Mouse (Mus musculus) MN1 (cell line): ENCODE data around the gene Thop1.
"Not testable (repeated sequence)": the region's sequence is repeated elsewhere in the genome, so short reads cannot be mapped to it uniquely, and the experiment has no call there.

Source experiments
- DNase-seq: peaks from one replicate; pipeline ENCODE4 v3.0.0-alpha.2; 2016; ENCODE audit warnings: low spot score

Gene Thop1

GRCm38 (mm10) chr10:81057406-81058130 is 12.3 kb upstream of the Thop1 start:
- DNase-seq: no peak

DNA sequence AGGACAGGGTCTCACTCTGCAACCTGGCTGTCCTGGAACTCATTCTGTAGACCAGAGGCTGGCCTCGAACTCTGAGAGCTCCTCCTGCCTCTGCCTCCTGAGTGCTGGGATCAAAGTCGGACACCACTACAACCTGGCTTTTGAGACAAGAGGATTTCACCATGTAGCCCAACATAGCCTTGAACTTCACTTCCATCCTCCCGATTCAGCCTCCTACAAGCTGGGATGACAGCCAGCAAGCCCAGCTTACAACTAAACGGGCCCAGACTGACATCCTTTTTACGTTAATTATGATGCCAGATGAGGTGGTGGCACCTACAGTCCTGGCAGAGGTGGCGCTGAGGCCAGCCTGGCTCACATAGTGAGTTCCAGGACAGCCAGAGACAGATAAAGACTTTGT is 10.9 kb upstream of the Thop1 start:
- DNase-seq: no peak

- DNase-seq: peak; percentile 100
These were observed 10.0 kb upstream of the Thop1 start, which contains the start of gene Sgta for GRCm38 (mm10) chr10:81059603-81060543. TSS of gene Sgta (minus strand) at chr10:81060181.

DNA sequence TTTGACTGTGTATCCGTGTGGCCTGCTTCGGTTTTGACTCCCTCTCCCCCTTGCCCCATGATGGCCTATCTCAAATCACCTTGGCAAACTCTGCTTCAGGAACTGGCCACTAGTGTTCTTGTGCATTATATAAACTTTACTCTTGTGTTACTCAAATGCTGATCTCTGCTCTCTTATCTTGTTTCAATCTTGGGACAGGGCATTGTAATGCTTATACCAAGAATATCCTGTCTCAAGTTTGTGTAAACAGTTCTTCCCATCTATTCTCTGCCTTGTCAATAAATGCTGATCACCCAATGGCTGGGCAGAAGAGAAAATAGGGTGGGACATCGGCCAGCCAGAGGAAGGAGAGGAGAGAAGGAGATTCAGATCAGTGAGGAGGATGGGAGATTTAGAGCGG is 7.1 kb upstream of the Thop1 start:
- no peak for DNase-seq

GRCm38 (mm10) chr10:81064519-81064918 is 5.3 kb upstream of the Thop1 start:
- not testable (repeated sequence) for DNase-seq

- no peak for DNase-seq
These were observed 1.1 kb upstream of the Thop1 start for GRCm38 (mm10) chr10:81068706-81069105.

DNA sequence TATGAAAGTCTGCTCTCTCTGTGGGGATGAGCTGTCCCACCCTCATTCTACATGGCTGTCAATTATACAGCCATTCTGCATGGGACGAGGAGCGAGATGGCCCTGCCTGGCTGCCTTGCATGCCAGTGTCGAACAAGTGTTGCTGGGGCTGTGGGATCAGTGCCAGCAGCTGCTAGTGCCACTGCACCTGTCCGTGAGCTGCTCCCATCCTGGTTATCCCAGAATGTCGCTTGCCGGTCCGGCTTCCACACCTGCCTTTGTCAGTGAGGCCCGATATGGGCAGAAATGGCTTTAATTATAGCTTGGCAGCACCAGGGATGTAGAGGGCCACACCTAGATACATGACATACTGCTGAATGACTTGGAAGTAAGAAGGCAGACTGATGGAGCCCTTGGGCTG is 2.5 kb downstream of the Thop1 start:
- DNase-seq: no peak

- no peak for DNase-seq
These were observed 3.6 kb downstream of the Thop1 start for GRCm38 (mm10) chr10:81073464-81073863.

DNA sequence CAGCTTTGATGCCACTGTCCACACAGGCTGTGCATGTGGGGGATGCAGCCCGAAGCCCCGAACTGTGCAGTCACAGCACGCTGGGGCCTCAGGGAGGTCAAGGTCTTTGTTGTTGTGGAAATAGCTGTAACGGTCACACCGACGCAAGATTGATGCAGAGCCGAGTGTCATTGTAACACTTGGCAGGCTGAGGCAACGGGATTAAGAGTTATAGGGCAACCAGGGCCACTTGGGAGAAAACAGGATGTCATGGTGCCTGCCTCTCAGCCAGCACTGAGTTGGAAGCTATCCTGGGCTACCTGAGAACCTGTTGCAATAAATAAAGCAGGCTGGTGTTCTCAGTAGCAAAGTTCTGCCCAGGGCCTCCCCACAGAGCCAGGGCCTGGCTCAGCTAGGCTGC is 5.9 kb downstream of the Thop1 start:
- DNase-seq: no peak

- no peak for DNase-seq
These were observed 6.5 kb downstream of the Thop1 start for GRCm38 (mm10) chr10:81076356-81076755.

GRCm38 (mm10) chr10:81077916-81078315 is 8.1 kb downstream of the Thop1 start:
- DNase-seq: no peak

DNA sequence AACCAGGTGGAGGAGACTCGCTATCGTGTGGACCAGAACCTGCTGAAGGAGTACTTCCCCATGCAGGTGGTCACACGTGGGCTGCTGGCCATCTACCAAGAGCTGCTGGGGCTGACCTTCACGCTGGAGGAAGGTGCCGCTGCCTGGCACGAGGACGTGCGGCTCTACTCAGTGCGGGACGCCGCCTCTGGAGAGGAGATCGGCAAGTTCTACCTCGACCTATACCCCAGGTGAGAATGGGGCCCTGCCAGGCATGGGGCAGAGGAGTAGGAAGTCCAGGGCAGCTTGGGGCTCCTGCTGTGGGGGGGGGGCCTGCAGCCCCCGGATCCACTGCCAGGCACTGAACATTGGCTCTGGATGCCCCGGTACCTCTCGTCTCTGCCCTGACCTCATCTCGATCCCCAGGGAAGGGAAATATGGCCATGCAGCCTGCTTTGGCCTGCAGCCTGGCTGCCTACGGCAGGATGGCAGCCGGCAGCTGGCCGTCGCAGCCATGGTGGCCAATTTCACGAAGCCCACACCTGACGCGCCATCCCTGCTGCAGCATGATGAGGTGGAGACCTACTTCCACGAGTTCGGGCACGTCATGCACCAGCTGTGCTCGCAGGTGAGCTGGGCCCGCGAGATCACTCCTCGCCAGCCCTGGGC is 10.3 kb downstream of the Thop1 start:
- no peak for DNase-seq

GRCm38 (mm10) chr10:81082168-81082960 is 12.5 kb downstream of the Thop1 start:
- peak; percentile 76 for DNase-seq

GRCm38 (mm10) chr10:81087021-81087420 is 17.2 kb downstream of the Thop1 start:
- DNase-seq: peak; percentile 44

- DNase-seq: peak; percentile 72
These were observed 19.4 kb downstream of the Thop1 start for GRCm38 (mm10) chr10:81089216-81089615.

DNA sequence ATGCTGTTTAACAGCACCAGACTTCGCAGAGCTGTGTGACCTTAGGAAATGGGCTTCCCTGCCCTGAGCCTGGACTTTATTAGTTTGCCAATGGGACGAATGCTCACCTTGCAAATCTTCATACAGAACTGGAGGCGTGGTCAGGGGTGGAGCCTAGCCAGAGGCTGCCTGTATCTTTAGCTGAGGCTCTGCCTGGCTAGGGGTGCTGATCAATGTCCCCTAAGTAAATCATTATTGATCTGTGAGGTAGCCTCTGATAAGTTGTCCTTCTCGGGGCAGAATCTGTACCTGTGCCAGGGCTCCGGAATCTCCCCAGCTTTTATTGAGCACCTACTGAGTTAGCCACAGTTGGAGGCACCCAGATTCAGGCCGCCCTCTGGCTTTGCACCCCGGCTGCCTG is 20.8 kb downstream of the Thop1 start:
- no peak for DNase-seq

GRCm38 (mm10) chr10:81092465-81093250 is 22.8 kb downstream of the Thop1 start:
- DNase-seq: no peak

GRCm38 (mm10) chr10:81094931-81095678 is 25.3 kb downstream of the Thop1 start:
- DNase-seq: no peak

DNA sequence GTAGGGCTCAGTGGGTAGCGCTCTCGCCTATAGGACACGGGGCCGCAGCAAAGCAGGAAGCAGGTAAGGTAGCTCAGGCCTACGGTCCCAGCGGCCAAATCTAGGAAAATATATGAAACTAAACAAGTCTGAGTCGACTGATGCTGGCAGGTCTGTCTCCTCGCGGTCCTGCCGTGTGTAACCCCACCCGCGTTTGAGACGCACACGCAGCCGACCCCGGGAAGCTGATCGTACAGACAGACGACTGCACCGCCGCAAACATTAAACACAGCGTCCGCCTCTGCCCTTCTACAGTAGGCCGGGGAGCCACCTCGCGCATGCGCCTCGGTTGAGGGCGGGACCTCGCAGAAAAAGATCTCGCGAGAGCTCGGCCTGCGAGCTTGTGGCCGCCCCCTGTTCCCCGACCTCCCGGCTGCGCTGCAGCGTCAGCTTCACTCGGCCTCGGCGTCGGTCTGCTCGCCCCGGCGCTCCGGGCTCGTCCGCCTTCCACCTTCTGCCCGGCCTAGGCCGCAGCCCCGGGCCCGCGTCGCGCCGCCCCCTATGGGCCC is 35.8 kb downstream of the Thop1 start, which contains the start of gene Map2k2:
Gene Map2k2, plus strand, starts transcription at position 351 of the 548 bp plus-strand sequence.
- DNase-seq: peak; percentile 99
